7 mouse cellular contexts compared by ENCODE assay signal in genomic region chr19:37265333-37266103, GRCm38 (mm10). TPM values are rescaled to one million over a fixed set of nuclear protein-coding genes. Genes with fewer than 3 reads are reported as not detected.
DNase-seq lines count a peak whose midpoint lies in the region; ATAC-seq and TF ChIP-seq lines count a peak whose summit lies in the region.

No protein-coding gene starts in this region.

- intact Hi-C loops in left cerebral cortex, postnatal 4 days (cut with DNase I) = no loop called here

- H3K27ac ChIP-seq in cortical plate, adult 2 months (ENCODE audit: insufficient read depth, low read length) = no peak overlapping the region
- no peak overlapping the region for H3K27ac ChIP-seq in intestine, postnatal 0 days (ENCODE audit: low read depth, low read length)
- no peak overlapping the region for H3K27ac ChIP-seq in midbrain, embryonic 15.5 days

- H3K4me2 ChIP-seq in intestine, postnatal 0 days (replicated peaks; ENCODE audit: low read depth) = no peak overlapping the region
- no peak overlapping the region; the same call in 1 of the 2 replicates for H3K4me2 ChIP-seq in midbrain, embryonic 15.5 days

- peaks cover 1% of the 10 kb centered on the region for H3K4me1 ChIP-seq in cortical plate, adult 2 months (ENCODE audit: control insufficient read depth, insufficient read depth, low read length)
- no peaks in the 10 kb centered on the region for H3K4me1 ChIP-seq in intestine, postnatal 0 days (replicated peaks; ENCODE audit: control insufficient read depth, insufficient read depth, low read length)
- H3K4me1 ChIP-seq in midbrain, embryonic 15.5 days = no peaks in the 10 kb centered on the region

- no peaks in the 10 kb centered on the region for H3K9me3 ChIP-seq in intestine, postnatal 0 days (ENCODE audit: control insufficient read depth)
- no peaks in the 10 kb centered on the region for H3K9me3 ChIP-seq in midbrain, embryonic 15.5 days

- TF ChIP-seq POLR2A in cortical plate, adult 2 months (IDR thresholded peaks at IDR 0.05; ENCODE audit: extremely low read depth, insufficient read depth, low read length) = no peak

- peak; percentile 95 to 96 for DNase-seq in adrenal gland, adult 18-20 months (ENCODE audit: low spot score in 2 of 2)
- peak; percentile 69 for DNase-seq in gastrocnemius, postnatal 25 days
- peak; percentile 90 for DNase-seq in left cerebral cortex, postnatal 4 days
- peak; percentile 67 for DNase-seq in spleen, adult 12 weeks (ENCODE audit: low spot score)

- no peak overlapping the region for H3K4me3 ChIP-seq in cortical plate, adult 2 months (ENCODE audit: insufficient read depth, low read length)
- no peak overlapping the region for H3K4me3 ChIP-seq in intestine, postnatal 0 days (ENCODE audit: low read depth, low read length)
- no peak overlapping the region for H3K4me3 ChIP-seq in midbrain, embryonic 15.5 days

- WGBS in intestine, postnatal 0 days = 30% methylated on average over 10 of the region's 10 CpGs
- WGBS in midbrain, embryonic 15.5 days = 36% methylated on average over 10 of the region's 10 CpGs

- no peaks in the 10 kb centered on the region for H3K27me3 ChIP-seq in intestine, postnatal 0 days (replicated peaks; ENCODE audit: control insufficient read depth, insufficient read depth, low read length)
- no peaks in the 10 kb centered on the region for H3K27me3 ChIP-seq in midbrain, embryonic 15.5 days (replicated peaks)

- peaks cover 9% of the 10 kb centered on the region; the same call in 1 of the 2 replicates for H3K36me3 ChIP-seq in intestine, postnatal 0 days (ENCODE audit: control insufficient read depth, insufficient read depth)
- 0 out of 2 replicates have a peak, but pooled peaks cover 3% of the 10 kb centered on the region for H3K36me3 ChIP-seq in midbrain, embryonic 15.5 days (replicated peaks)

- H3K9ac ChIP-seq in intestine, postnatal 0 days (ENCODE audit: low read depth, low read length) = no peak overlapping the region
- no peak overlapping the region for H3K9ac ChIP-seq in midbrain, embryonic 15.5 days

- TF ChIP-seq CTCF in cortical plate, adult 2 months (IDR thresholded peaks at IDR 0.05; ENCODE audit: extremely low read depth, insufficient read depth, low read length) = peak; percentile 99
- TF ChIP-seq CTCF in intestine, postnatal 0 days (IDR thresholded peaks at IDR 0.05; ENCODE audit: low read depth) = peak; percentile 97

- peak; percentile 67; the same call in 1 of the 2 replicates for ATAC-seq in intestine, postnatal 0 days
- peak; percentile 93 for ATAC-seq in midbrain, embryonic 15.5 days (replicated peaks)

RNA-seq across cellular contexts. Expression of gene Cpeb3, which starts 57.1 kb away (rescaled TPM):
- total RNA-seq in adrenal gland, adult 18-20 months (2021) = 10 to 100 TPM; 14.4 to 15.5 TPM
- polyA plus RNA-seq in cortical plate, adult 2 months (2012; rRNA removed) = 32.7 and 35.8 TPM in 2 replicates
- 10 to 100 TPM; 35.8 to 44.6 TPM for total RNA-seq in gastrocnemius, postnatal 25 days (2021)
- 1.6 TPM in 2 replicates for polyA plus RNA-seq in intestine, postnatal 0 days (2015; fragmentation: Nextera tagmentation; extraction: Ambion mirVana)
- total RNA-seq in left cerebral cortex, postnatal 4 days (2021) = 10 to 100 TPM; 36.7 to 38.6 TPM
- polyA plus RNA-seq in midbrain, embryonic 15.5 days (2015; fragmentation: Nextera tagmentation; extraction: Ambion mirVana) = 14.1 and 15.1 TPM in 2 replicates

RNA-seq across cellular contexts. Expression of gene March5, which starts 58.2 kb away (rescaled TPM):
- 100 to 1,000 TPM; 116 to 137 TPM for total RNA-seq in adrenal gland, adult 18-20 months (2021)
- polyA plus RNA-seq in cortical plate, adult 2 months (2012; rRNA removed) = 66.2 and 67.6 TPM in 2 replicates
- 10 to 100 TPM; 70.3 to 72.6 TPM for total RNA-seq in gastrocnemius, postnatal 25 days (2021)
- polyA plus RNA-seq in intestine, postnatal 0 days (2015; fragmentation: Nextera tagmentation; extraction: Ambion mirVana) = 44.9 and 45.6 TPM in 2 replicates
- total RNA-seq in left cerebral cortex, postnatal 4 days (2021) = 100 to 1,000 TPM in 1 of 2 experiments, 10 to 100 TPM in 1; 99.0 to 104 TPM
- polyA plus RNA-seq in midbrain, embryonic 15.5 days (2015; fragmentation: Nextera tagmentation; extraction: Ambion mirVana) = 101 and 103 TPM in 2 replicates
